Mouse (Mus musculus): ENCODE measurements around the gene Kctd7. TPM values are rescaled to one million over a fixed set of nuclear protein-coding genes. Genes with fewer than 3 reads are reported as not detected.

The Kctd7 gene
- total and polyA plus RNA-seq, 3 experiments = 1.5 to 3.7 (median 2.5) TPM

GRCm38 (mm10) chr5:130110632-130111464, 33.8 kb upstream of the Kctd7 start:
- intact Hi-C loops (cut with DNase I) = no loop called here

GRCm38 (mm10) chr5:130112653-130113052, 32.0 kb upstream of the Kctd7 start:
- TF ChIP-seq CTCF (IDR thresholded peaks at IDR 0.05) (no peak), EP300 (IDR thresholded peaks at IDR 0.05; ENCODE audit: insufficient read depth, low read depth, low read length) (no peak), POLR2A (IDR thresholded peaks at IDR 0.05; ENCODE audit: insufficient read depth, low read depth, low read length) (no peak)
- peaks cover 1% of the 10 kb centered on the region; the same call in 1 of the 2 replicates for H3K36me3 ChIP-seq (ENCODE audit: control insufficient read depth, insufficient read depth, low read length)

More at GRCm38 (mm10) chr5:130110632-130111464, 33.8 kb upstream of the Kctd7 start:
- peaks cover 2% of the 10 kb centered on the region; the same call in 1 of the 2 replicates for H3K4me1 ChIP-seq (ENCODE audit: control insufficient read depth, insufficient read depth, low read length)
- no peaks in the 10 kb centered on the region for H3K79me2 ChIP-seq (replicated peaks; ENCODE audit: control insufficient read depth, insufficient read depth, low read length)
- no peak for DNase-seq
- 0 out of 2 replicates have a peak overlapping the region, but pooled peaks have one; percentile 12 for H3K27ac ChIP-seq
- peaks cover 1% of the 10 kb centered on the region; the same call in 1 of the 2 replicates for H3K36me3 ChIP-seq (ENCODE audit: control insufficient read depth, insufficient read depth, low read length)
- H3K9ac ChIP-seq (ENCODE audit: low read depth, low read length) = no peak overlapping the region
- no peaks in the 10 kb centered on the region for H3K27me3 ChIP-seq (ENCODE audit: control insufficient read depth, insufficient read depth, low read length)
- no peak for TF ChIP-seq POLR2A (IDR thresholded peaks at IDR 0.05; ENCODE audit: insufficient read depth, low read depth, low read length)
- TF ChIP-seq CTCF (IDR thresholded peaks at IDR 0.05) = no peak
- TF ChIP-seq EP300 (IDR thresholded peaks at IDR 0.05; ENCODE audit: insufficient read depth, low read depth, low read length) = no peak
- 78% methylated on average over 12 of the region's 12 CpGs for WGBS
- no peak overlapping the region for H3K4me3 ChIP-seq

GRCm38 (mm10) chr5:130116116-130116515, 28.5 kb upstream of the Kctd7 start:
- Histone ChIP-seq H3K4me1 (ENCODE audit: control insufficient read depth, insufficient read depth, low read length) (peaks cover 14% of the 10 kb centered on the region), H3K9ac (ENCODE audit: low read depth, low read length) (no peak overlapping the region), H3K36me3 (ENCODE audit: control insufficient read depth, insufficient read depth, low read length) (peaks cover 3% of the 10 kb centered on the region), H3K79me2 (replicated peaks; ENCODE audit: control insufficient read depth, insufficient read depth, low read length) (no peaks in the 10 kb centered on the region), H3K4me3 (no peak overlapping the region), H3K27ac (no peak overlapping the region), H3K27me3 (ENCODE audit: control insufficient read depth, insufficient read depth, low read length) (no peaks in the 10 kb centered on the region)
- DNase-seq = no peak
- intact Hi-C loops (cut with DNase I) = no loop called here
- TF ChIP-seq CTCF (IDR thresholded peaks at IDR 0.05) (no peak), EP300 (IDR thresholded peaks at IDR 0.05; ENCODE audit: insufficient read depth, low read depth, low read length) (no peak), POLR2A (IDR thresholded peaks at IDR 0.05; ENCODE audit: insufficient read depth, low read depth, low read length) (no peak)
- 83% methylated on average over 12 of the region's 12 CpGs for WGBS

More at GRCm38 (mm10) chr5:130112653-130113052, 32.0 kb upstream of the Kctd7 start:
- Histone ChIP-seq H3K9ac (ENCODE audit: low read depth, low read length) (no peak overlapping the region), H3K4me1 (ENCODE audit: control insufficient read depth, insufficient read depth, low read length) (peaks cover 2% of the 10 kb centered on the region), H3K27me3 (ENCODE audit: control insufficient read depth, insufficient read depth, low read length) (no peaks in the 10 kb centered on the region), H3K79me2 (replicated peaks; ENCODE audit: control insufficient read depth, insufficient read depth, low read length) (no peaks in the 10 kb centered on the region), H3K27ac (no peak overlapping the region), H3K4me3 (no peak overlapping the region)
- DNase-seq = no peak
- intact Hi-C loops (cut with DNase I) = no loop called here

- Histone ChIP-seq H3K27ac (no peak overlapping the region), H3K27me3 (ENCODE audit: control insufficient read depth, insufficient read depth, low read length) (no peaks in the 10 kb centered on the region), H3K9ac (ENCODE audit: low read depth, low read length) (no peak overlapping the region), H3K79me2 (replicated peaks; ENCODE audit: control insufficient read depth, insufficient read depth, low read length) (no peaks in the 10 kb centered on the region), H3K36me3 (ENCODE audit: control insufficient read depth, insufficient read depth, low read length) (peaks cover 3% of the 10 kb centered on the region), H3K4me3 (no peak overlapping the region), H3K4me1 (ENCODE audit: control insufficient read depth, insufficient read depth, low read length) (peaks cover 19% of the 10 kb centered on the region)
- 86% methylated on average over 7 of the region's 7 CpGs for WGBS
- no peak for DNase-seq
- intact Hi-C loops (cut with DNase I) = no loop called here
- TF ChIP-seq CTCF (IDR thresholded peaks at IDR 0.05) (no peak), POLR2A (IDR thresholded peaks at IDR 0.05; ENCODE audit: insufficient read depth, low read depth, low read length) (no peak), EP300 (IDR thresholded peaks at IDR 0.05; ENCODE audit: insufficient read depth, low read depth, low read length) (no peak)
These were observed 27.8 kb upstream of the Kctd7 start for GRCm38 (mm10) chr5:130116857-130117256.

- Histone ChIP-seq H3K27me3 (ENCODE audit: control insufficient read depth, insufficient read depth, low read length) (no peaks in the 10 kb centered on the region), H3K27ac (no peak overlapping the region; the same call in 1 of the 2 replicates), H3K4me3 (no peak overlapping the region), H3K9ac (ENCODE audit: low read depth, low read length) (no peak overlapping the region), H3K36me3 (ENCODE audit: control insufficient read depth, insufficient read depth, low read length) (peaks cover 3% of the 10 kb centered on the region), H3K4me1 (ENCODE audit: control insufficient read depth, insufficient read depth, low read length) (peaks cover 19% of the 10 kb centered on the region), H3K79me2 (replicated peaks; ENCODE audit: control insufficient read depth, insufficient read depth, low read length) (no peaks in the 10 kb centered on the region)
- no peak for TF ChIP-seq EP300 (IDR thresholded peaks at IDR 0.05; ENCODE audit: insufficient read depth, low read depth, low read length)
- TF ChIP-seq POLR2A (IDR thresholded peaks at IDR 0.05; ENCODE audit: insufficient read depth, low read depth, low read length) = no peak
- no peak for TF ChIP-seq CTCF (IDR thresholded peaks at IDR 0.05)
- no peak for DNase-seq
- intact Hi-C loops (cut with DNase I) = no loop called here
- WGBS = 61% methylated on average over 6 of the region's 6 CpGs
These were observed 26.7 kb upstream of the Kctd7 start for GRCm38 (mm10) chr5:130117932-130118331.

GRCm38 (mm10) chr5:130119236-130119635, 25.4 kb upstream of the Kctd7 start:
- Histone ChIP-seq H3K36me3 (ENCODE audit: control insufficient read depth, insufficient read depth, low read length) (peaks cover 5% of the 10 kb centered on the region), H3K4me1 (ENCODE audit: control insufficient read depth, insufficient read depth, low read length) (peaks cover 24% of the 10 kb centered on the region), H3K27ac (peak overlapping the region; percentile 79), H3K79me2 (replicated peaks; ENCODE audit: control insufficient read depth, insufficient read depth, low read length) (no peaks in the 10 kb centered on the region), H3K27me3 (ENCODE audit: control insufficient read depth, insufficient read depth, low read length) (no peaks in the 10 kb centered on the region), H3K4me3 (no peak overlapping the region), H3K9ac (ENCODE audit: low read depth, low read length) (no peak overlapping the region)
- intact Hi-C loops (cut with DNase I) = no loop called here
- no peak for DNase-seq
- WGBS = 46% methylated on average over 3 of the region's 3 CpGs
- TF ChIP-seq POLR2A (IDR thresholded peaks at IDR 0.05; ENCODE audit: insufficient read depth, low read depth, low read length) (no peak), CTCF (IDR thresholded peaks at IDR 0.05) (no peak), EP300 (IDR thresholded peaks at IDR 0.05; ENCODE audit: insufficient read depth, low read depth, low read length) (no peak)
